Mouse (Mus musculus) cerebellum, adult 2 months (tissue): Measurements from ENCODE around the gene Ap3d1.

Experiments used
- CTCF ChIP-seq: fragments of 200-500 bp; IDR thresholded peaks from 2 replicates; pipeline ENCODE4 v1.5.1; 2011; ENCODE audit warnings: low read depth, mild to moderate bottlenecking, control low read depth, low read length, moderate library complexity, borderline replicate concordance; ENCODE audit not compliant: insufficient read depth
- POLR2A ChIP-seq: fragments of 200-500 bp; IDR thresholded peaks from 2 replicates; pipeline ENCODE4 v1.6.1; 2011; ENCODE audit warnings: low read length, control low read depth, borderline replicate concordance; ENCODE audit not compliant: insufficient read depth

GRCm38 (mm10) chr10:80669737-80670485 lies 72.2 kb downstream of the Ap3d1 start:
- TF ChIP-seq POLR2A (no peak), CTCF (no peak)
